Mouse (Mus musculus) E14TG2a.4 (cell line): Measurements from ENCODE around the gene Fgd3.

Source experiments
- H3K27me3 ChIP-seq: 2 replicates; pipeline ENCODE4 v1.6.1; 2014; ENCODE audit warnings: low read length, control low read depth; ENCODE audit not compliant: insufficient read depth
- H3K36me3 ChIP-seq: 2 replicates; pipeline ENCODE4 v1.6.1; 2014; ENCODE audit warnings: low read length, control low read depth; ENCODE audit not compliant: insufficient read depth
- H3K4me1 ChIP-seq: replicated peaks from 2 replicates; pipeline ENCODE4 v1.6.1; 2014; ENCODE audit warnings: low read depth, low read length, control low read depth
- H3K4me3 ChIP-seq: replicated peaks from 2 replicates; pipeline ENCODE4 v1.5.1; 2014; ENCODE audit warnings: mild to moderate bottlenecking, low read length
- H3K9me3 ChIP-seq: 2 replicates; pipeline ENCODE4 v1.6.1; 2014; ENCODE audit warnings: low read length, control low read depth
- CTCF ChIP-seq: conservative IDR thresholded peaks from 2 replicates; pipeline ENCODE4 v1.5.1; 2014; ENCODE audit warnings: low read length
- NANOG ChIP-seq: IDR thresholded peaks from 2 replicates; pipeline ENCODE4 v1.6.1; 2014; ENCODE audit warnings: borderline replicate concordance, low read length, mixed read lengths
- POU5F1 ChIP-seq: IDR thresholded peaks from 2 replicates; pipeline ENCODE4 v1.6.1; 2014; ENCODE audit warnings: low read length, borderline replicate concordance

Fgd3 gene

DNA sequence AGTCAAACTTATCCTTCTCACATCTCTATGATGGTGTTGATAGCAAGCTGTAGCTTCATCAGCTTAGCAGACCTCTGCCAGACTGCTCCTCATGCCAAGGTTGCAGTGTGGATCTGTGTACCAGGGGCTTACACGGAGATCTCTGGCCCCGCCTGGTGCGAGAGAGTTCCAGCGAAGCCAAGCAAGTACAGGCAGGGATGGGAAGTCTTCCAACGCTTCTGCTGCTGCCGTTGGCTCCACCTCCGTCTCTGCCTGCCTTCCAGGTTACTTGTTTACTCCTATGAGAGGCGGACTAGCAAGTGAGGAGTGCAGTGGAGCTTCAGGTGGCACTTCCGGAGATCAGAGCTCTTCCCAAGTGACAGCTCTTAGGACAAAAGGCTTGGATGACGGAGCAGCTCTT is 95.8 kb downstream of the Fgd3 start:
- no peaks in the 10 kb centered on the region for H3K9me3 ChIP-seq
- TF ChIP-seq NANOG (no peak), CTCF (no peak), POU5F1 (no peak)
- peaks cover 34% of the 10 kb centered on the region for H3K4me1 ChIP-seq
- H3K27me3 ChIP-seq = peaks cover 74% of the 10 kb centered on the region
- H3K4me3 ChIP-seq = peak overlapping the region; percentile 20; the same call in 1 of the 2 replicates
- no peaks in the 10 kb centered on the region for H3K36me3 ChIP-seq

DNA sequence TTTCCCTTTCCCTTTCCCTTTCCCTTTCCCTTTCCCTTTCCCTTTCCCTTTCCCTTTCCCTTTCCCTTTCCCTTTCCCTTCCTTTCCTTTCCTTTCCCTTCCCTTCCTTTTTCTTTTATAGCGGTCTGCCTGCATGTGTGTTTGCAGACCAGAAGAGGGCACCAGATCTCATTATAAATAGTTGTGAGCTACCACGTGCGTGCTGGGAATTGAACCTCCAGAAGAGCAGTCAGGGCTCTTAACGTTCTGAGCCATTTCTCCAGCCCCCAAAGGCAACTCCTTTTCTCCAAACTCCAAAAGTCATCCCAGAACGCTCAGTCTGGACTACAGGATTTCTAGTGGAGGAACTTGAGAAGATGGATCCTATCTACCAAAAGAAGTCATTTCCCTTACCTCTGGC is 99.2 kb downstream of the Fgd3 start:
- TF ChIP-seq CTCF (peak; percentile 32), POU5F1 (no peak)
- peaks cover 76% of the 10 kb centered on the region for H3K27me3 ChIP-seq
- no peaks in the 10 kb centered on the region for H3K36me3 ChIP-seq
- no peak overlapping the region for H3K4me3 ChIP-seq
- H3K4me1 ChIP-seq = peaks cover 38% of the 10 kb centered on the region
- H3K9me3 ChIP-seq = no peaks in the 10 kb centered on the region

DNA sequence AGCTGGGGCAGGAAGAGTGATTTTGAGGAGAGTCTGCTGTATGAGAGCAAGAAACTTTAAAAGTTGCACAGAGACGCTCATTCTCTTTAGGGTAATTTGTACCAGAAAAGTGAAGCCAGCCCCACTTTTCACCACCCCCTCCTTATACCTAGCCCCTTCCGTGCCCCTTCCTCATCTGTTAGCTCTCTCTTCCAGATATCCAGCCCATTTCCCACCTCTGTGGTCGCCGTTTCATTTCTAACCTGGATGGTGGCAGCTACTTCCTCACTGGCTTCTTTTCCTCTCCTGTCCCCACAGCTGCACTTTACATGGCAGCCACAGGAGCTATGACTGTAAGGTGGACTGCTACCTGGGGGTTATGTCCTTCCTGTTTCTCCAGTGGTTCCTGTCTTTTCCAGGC is 100.7 kb downstream of the Fgd3 start:
- Histone ChIP-seq H3K4me3 (no peak overlapping the region), H3K36me3 (no peaks in the 10 kb centered on the region), H3K27me3 (peaks cover 81% of the 10 kb centered on the region), H3K9me3 (no peaks in the 10 kb centered on the region), H3K4me1 (peaks cover 33% of the 10 kb centered on the region)
- no peak for TF ChIP-seq POU5F1
- TF ChIP-seq CTCF = no peak
- TF ChIP-seq NANOG = no peak

DNA sequence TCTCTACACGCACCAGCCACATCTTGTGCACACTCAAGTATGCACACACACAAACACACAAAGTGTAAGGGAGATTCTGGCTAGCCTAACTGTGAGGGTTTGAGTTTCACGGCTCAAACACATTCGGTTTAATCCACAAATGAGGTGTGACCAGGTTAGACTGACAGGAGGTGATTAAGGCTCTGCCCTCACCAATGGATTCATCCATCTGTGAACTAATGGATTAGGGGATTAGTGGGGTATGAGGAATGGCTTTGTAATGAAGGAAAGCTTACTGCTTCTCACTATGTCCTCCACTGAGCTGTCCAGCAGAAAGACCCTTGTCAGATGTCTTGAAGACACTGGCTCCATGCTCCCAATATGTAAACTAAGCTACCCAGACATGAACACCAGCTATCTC is 101.5 kb downstream of the Fgd3 start:
- Histone ChIP-seq H3K36me3 (no peaks in the 10 kb centered on the region), H3K9me3 (no peaks in the 10 kb centered on the region), H3K4me1 (peaks cover 33% of the 10 kb centered on the region), H3K27me3 (peaks cover 80% of the 10 kb centered on the region), H3K4me3 (no peak overlapping the region)
- no peak for TF ChIP-seq POU5F1
- TF ChIP-seq NANOG = no peak

DNA sequence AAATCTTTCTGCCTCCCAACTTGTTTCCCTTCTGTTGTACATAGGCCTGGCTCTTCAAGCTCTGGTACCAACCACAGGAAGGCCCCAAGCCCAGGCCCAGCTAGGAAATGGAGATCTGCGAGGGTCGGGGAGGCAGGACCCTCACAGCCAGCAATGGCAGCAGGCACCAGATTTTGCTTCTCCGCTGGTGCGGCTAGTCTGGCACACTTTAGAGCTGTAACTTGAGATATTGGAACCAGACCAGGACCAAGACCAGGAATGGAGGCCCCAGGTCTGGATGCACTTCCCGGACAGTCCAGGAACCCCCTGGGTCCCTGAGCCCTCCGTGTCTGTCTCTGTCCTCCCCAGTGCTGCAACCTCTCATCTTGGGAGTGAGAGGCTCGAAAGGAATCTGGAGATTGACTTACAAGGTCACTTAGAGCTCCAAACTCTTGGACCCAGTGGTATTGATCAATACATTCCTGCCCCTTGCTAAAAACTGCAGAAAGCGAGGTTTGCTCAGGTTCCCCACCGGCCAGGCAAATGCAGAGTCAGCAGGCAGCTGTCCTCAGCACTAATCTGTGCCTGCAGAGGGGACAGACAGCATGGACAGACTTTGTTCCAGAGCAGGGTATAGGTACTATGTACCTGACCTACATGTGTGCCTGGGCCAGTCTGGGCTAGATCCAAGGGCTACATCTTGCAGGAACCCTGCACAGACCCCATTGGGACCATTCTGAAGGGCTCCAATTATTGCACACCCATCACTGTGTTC is 103.1 kb downstream of the Fgd3 start:
- Histone ChIP-seq H3K9me3 (no peaks in the 10 kb centered on the region), H3K4me3 (peak overlapping the region; percentile 93), H3K4me1 (peaks cover 44% of the 10 kb centered on the region), H3K36me3 (no peaks in the 10 kb centered on the region), H3K27me3 (peaks cover 67% of the 10 kb centered on the region)
- TF ChIP-seq POU5F1 = no peak
- TF ChIP-seq NANOG = no peak

DNA sequence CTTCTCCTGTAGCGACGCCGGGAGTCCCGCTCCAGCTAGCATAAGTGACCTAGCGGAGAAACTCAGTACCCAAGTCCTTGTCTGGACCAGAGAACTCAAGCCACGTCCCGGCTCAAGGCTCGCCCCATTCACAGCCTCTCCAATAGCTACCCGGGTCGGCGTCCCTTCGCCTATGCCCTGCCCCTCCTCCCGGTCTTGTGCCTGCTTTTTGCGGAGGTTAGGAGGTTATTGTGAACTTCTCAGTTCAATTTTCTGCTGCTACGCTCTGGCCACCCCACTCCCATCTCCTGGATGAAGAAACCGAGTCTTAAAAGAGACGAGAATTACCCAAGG is 103.9 kb downstream of the Fgd3 start:
- Histone ChIP-seq H3K4me3 (peak overlapping the region; percentile 93), H3K27me3 (peaks cover 64% of the 10 kb centered on the region), H3K4me1 (peaks cover 41% of the 10 kb centered on the region), H3K9me3 (no peaks in the 10 kb centered on the region), H3K36me3 (no peaks in the 10 kb centered on the region)
- TF ChIP-seq CTCF (no peak), NANOG (no peak), POU5F1 (no peak)

DNA sequence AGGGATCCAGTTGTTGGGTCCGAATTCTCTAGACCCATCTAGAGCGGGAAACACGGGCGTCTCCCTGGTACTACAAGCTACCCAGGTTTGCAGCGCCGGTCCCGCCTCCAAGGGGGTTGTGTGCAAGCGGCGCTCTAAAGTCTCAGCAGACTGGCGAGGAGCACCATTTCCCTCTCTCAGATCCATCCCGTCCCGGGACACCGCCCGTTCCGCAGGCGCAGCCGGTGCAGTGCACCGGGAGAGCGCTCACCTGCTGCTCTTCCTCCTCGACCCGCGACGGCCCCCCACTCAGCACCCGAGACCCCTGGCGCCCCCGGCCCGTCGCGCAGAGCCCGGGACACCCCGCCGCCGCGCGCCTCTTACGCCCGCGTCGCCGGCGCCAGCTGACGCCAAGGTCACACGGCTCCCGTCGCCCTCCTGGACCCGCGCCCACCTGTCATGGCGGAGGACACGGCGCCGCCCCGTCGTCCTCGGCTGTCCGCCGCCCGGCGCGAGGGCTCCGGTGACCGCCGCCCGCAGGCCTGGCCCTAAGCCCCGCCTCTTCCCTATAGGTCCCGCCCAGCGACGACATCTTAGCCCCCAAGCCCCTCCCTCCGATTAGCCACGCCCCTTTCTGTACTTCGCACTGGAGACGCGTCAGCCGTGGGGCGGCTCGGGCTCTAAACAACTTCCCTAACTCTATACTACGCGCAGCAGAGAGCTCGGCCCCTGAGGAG is 104.4 kb downstream of the Fgd3 start, which contains the start of gene Card19:
TSS of gene Card19 (minus strand) at position 534 of the 716 bp plus-strand sequence.
- H3K27me3 ChIP-seq = peaks cover 64% of the 10 kb centered on the region
- TF ChIP-seq CTCF (no peak), NANOG (no peak), POU5F1 (no peak)
- H3K4me1 ChIP-seq = peaks cover 39% of the 10 kb centered on the region
- peak within 1 kb of the TSS; percentile 93 for H3K4me3 ChIP-seq
- no peaks in the 10 kb centered on the region for H3K9me3 ChIP-seq
- no peaks in the 10 kb centered on the region for H3K36me3 ChIP-seq

DNA sequence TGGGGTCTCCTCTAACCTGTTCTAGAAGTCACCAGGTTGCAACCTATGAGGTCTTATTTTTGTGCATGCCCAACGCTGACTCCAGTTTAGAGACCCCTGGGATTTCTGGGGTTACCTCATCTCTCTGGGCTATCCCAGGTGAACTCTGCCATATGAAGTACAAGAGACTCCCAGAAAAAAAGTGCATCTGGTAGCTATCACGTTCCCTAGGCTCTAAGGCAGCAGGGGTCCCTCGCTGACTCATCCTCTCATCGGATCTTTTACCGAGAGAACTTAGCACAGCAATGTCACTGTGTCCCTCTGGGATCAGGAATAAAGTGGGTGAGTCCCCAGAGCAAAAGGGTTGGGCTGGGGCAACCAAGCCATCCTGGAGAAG is 105.0 kb downstream of the Fgd3 start:
- H3K4me1 ChIP-seq = peaks cover 39% of the 10 kb centered on the region
- H3K4me3 ChIP-seq = peak overlapping the region; percentile 93
- TF ChIP-seq NANOG = no peak
- no peaks in the 10 kb centered on the region for H3K9me3 ChIP-seq
- peaks cover 59% of the 10 kb centered on the region for H3K27me3 ChIP-seq
- no peaks in the 10 kb centered on the region for H3K36me3 ChIP-seq

DNA sequence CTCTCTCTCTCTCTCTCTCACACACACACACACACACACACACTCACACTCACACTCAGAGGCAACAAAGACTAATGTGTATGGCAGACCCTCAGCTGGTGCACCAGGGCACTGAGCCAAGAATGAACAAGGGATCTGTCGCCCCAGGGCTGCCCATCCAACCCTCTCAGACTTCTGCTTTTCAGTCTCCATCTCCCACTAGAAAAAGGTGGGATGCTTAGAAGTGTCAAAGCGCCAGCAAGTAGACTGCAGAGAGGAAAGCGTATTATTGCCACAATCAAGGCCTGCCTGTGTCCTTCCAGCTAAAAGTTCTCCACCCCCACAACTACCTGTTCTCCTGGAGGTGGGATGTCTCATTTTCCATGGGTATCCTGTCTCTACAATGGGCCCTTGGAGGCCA is 105.7 kb downstream of the Fgd3 start:
- Histone ChIP-seq H3K27me3 (peaks cover 54% of the 10 kb centered on the region), H3K9me3 (no peaks in the 10 kb centered on the region), H3K4me1 (peaks cover 40% of the 10 kb centered on the region), H3K4me3 (peak overlapping the region; percentile 93), H3K36me3 (no peaks in the 10 kb centered on the region)
- no peak for TF ChIP-seq NANOG
- TF ChIP-seq POU5F1 = no peak
- no peak for TF ChIP-seq CTCF
